Mouse (Mus musculus) small intestine, adult 2 months (tissue): ENCODE results near the gene Ahcyl1.

Experiments
- CTCF ChIP-seq: fragments of 200-500 bp; IDR thresholded peaks from 2 replicates; pipeline ENCODE4 v1.5.1; 2012; ENCODE audit warnings: low read depth, mild to moderate bottlenecking, control low read depth, inconsistent platforms, low read length, moderate library complexity, mixed read lengths; ENCODE audit not compliant: insufficient replicate concordance, insufficient read length; ENCODE audit errors: extremely low read depth
- POLR2A ChIP-seq: fragments of 200-500 bp; IDR thresholded peaks from 2 replicates; pipeline ENCODE4 v1.6.1; 2012; ENCODE audit warnings: low read depth, mild to moderate bottlenecking, control low read depth, inconsistent platforms, low read length, moderate library complexity

GRCm38 (mm10) chr3:107646947-107647346 is 49.4 kb downstream of the Ahcyl1 start:
- TF ChIP-seq CTCF = no peak
- TF ChIP-seq POLR2A = no peak
